Mouse (Mus musculus): ENCODE results near the gene Ccdc113.
"Not testable (repeated sequence)": the region's sequence is repeated elsewhere in the genome, so short reads cannot be mapped to it uniquely, and the experiment has no call there.

The Ccdc113 gene

GRCm38 (mm10) chr8:95602168-95602567, 68.3 kb downstream of the Ccdc113 start:
- no peak for DNase-seq (ENCODE audit: low read depth, low spot score)

- not testable (repeated sequence) for DNase-seq (ENCODE audit: low read depth, low spot score)
These were observed 72.6 kb downstream of the Ccdc113 start for GRCm38 (mm10) chr8:95606509-95606908.

GRCm38 (mm10) chr8:95607210-95607609, 73.3 kb downstream of the Ccdc113 start:
- no peak for DNase-seq (ENCODE audit: low read depth, low spot score)

Data from skeletal muscle tissue, adult 2 months (tissue).